Mouse (Mus musculus) spleen, embryonic (tissue): ENCODE data around the gene Fcrl5.

Source experiments
- CTCF ChIA-PET: fragments of 350-600 bp; sonication (Branson Sonifier 250); formaldehyde crosslinking; loops from one replicate; lab custom pipeline; 2022; lab: Charles Lee

Gene Fcrl5

DNA sequence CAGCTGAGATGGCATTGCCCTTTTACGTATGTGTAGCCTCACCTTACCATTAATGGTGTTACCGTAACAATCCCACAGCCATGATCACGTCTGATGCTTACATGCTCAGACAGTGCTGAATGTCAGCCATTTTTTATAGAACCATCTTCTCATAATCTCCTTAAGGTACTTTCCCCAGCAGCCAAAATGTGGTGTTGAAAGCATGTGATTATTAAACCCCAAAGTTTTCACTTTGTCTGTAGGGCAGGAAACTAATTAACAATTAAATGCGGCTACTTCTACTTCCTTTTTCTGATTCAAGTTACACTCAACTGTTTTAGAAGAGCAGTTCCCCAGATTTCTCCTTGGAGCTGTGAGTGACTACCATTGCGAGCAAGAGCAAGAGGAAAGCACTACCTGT is at the start of gene Fcrl5:
TSS of gene Fcrl5 (plus strand) at position 295 of the 400 bp plus-strand sequence.
- CTCF ChIA-PET, result no interaction called here

GRCm38 (mm10) chr3:87390935-87391334 is 44.6 kb upstream of the Fcrl5 start:
- CTCF ChIA-PET, result no interaction called here

GRCm38 (mm10) chr3:87398809-87399208 is 36.8 kb upstream of the Fcrl5 start:
- CTCF ChIA-PET, result no interaction called here

DNA sequence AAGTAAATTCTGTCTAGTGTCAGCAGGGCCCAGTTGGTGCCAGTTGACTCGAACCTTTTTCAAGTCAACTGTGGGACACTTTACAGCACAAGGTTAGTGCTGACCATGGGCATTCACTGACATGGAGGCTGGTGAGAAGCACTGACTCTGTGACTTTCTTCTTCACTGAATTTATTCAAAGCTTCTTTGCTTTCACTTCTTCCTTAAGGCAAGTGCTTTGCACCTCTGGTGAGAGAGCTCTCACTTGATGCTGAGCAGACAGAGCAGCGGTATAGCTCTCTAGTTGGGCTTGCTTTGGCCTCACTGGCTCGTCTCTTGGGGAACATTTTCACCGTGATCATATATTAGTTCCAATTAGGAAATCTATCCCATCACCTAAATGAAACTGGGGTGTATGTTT is 35.7 kb upstream of the Fcrl5 start:
- CTCF ChIA-PET, result interaction anchor here (0.7 to 1.3 kb wide), 2 partner anchors 18 to 21 kb away, joined by 3 read pairs; no protein-coding TSS in a partner anchor

DNA sequence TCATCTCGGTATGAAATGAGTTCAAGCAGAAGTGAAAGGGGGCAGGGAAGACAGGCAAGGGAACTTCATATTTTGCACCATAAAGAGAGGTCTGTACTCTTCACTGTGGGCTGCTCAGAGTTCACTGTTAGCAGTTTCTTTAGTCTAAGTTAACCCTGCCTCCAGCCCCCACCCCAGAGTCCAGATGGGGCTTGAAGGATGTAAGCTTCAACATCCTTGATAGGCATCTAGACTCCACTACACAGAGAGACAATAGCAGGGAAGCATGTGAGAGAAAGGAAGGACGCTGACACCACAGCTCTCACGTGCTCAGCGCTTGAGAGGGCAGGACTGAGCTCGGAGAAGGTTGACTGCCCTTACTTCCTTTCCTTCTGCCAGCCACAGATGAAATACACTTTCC is 34.3 kb upstream of the Fcrl5 start:
- CTCF ChIA-PET, result interaction anchor here (1.0 kb wide), 1 partner anchor 23 kb away, joined by 3 read pairs; no protein-coding TSS in a partner anchor

GRCm38 (mm10) chr3:87408171-87408570 is 27.4 kb upstream of the Fcrl5 start:
- CTCF ChIA-PET, result interaction anchor here (0.7 to 0.9 kb wide), 3 partner anchors 90 to 96 kb away, joined by 3 read pairs; no protein-coding TSS in a partner anchor

- CTCF ChIA-PET, result interaction anchor here (1.3 to 2.4 kb wide), 2 partner anchors 90 to 95 kb away, joined by 3 to 11 read pairs; no protein-coding TSS in a partner anchor
Measured at GRCm38 (mm10) chr3:87409196-87409935, 26.2 kb upstream of the Fcrl5 start.

DNA sequence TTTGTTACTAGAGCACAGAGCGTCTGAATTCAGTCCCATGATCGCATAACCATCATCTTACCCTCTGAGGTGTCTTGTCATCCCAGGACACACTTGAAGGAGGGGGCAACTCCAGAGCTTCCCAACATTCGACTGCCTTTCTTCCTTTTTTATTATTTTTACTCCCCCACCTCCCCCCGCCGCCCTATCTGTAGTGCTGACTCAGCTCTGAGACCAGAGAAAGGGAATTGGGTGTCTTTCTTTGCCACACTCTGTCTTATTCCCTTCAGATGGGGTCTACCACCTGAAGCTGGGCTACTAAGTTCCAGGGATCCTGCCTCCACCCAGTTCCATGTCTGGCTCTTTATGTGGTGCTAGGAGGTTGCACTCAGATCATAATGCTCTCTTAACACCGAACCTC is 25.0 kb upstream of the Fcrl5 start:
- CTCF ChIA-PET, result interaction anchor here (0.7 to 2.4 kb wide), 5 partner anchors 8 to 312 kb away, joined by 3 to 11 read pairs (median 4); no protein-coding TSS in a partner anchor

DNA sequence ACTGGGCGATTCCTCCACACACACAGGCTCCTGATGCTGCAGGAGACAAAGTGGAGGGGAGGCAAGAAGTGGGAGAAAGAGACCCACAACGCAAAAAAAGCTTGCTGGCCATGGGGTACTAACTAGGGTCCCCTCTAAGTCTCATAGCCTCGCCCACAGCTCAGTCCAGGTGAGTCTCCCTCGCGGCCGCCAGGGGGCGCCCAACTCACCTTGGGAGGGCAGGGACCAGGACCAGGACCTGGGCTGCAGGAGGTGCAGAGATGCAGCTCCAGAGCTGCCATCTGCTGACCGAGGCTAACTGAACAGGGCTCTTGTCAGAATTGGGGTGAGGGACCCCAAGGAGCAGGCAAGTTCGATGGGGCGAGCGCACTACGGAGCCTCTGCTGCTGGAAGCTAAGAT is 24.4 kb upstream of the Fcrl5 start:
- CTCF ChIA-PET, result interaction anchor here (0.6 to 2.4 kb wide), 7 partner anchors 9 to 448 kb away, joined by 3 to 11 read pairs (median 4); no protein-coding TSS in a partner anchor

DNA sequence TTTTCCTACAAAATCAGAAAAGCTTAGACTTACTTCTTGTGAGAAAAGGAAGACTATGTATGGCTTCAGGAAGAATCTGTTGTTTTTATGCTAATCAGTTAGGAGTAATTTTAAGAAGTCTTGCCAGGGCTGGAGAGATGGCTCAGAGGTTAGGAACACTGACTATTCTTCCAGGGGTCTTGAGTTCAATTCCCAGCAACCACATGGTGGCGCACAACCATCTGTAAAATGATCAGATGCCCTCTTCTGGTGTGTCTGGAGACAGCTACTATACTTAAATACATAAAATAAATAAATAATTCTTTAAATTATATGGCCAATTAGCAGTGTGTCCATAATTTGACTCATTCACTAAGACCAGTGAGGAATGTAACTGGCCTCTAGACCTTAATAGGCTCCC is 14.9 kb upstream of the Fcrl5 start:
- CTCF ChIA-PET, result interaction anchor here (0.6 kb wide), 1 partner anchor 78 kb away, joined by 4 read pairs; no protein-coding TSS in a partner anchor

DNA sequence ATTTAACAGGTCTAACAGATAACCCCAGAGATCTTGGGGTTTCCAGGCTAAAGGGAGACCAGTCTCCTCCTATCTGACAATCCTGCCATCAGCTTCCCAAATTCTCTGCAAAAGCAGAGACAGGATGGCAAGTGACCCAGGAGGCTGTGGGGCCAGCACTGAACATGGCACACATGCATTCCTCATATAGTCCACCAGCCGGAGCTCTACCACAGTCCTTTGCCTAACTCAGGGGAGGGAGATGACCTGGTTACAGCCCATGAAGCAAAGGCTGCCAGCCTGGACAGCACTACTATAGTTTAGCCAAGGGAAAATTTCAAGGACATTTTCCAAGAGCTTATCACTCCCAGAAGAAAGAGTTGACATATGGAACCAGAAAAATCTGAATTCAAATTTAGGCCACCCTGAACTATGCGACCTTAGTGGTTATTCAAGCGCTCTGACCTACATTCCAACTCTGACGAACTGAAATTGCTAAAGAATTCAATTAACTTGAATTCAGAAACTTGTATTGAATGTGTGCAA is 13.1 kb upstream of the Fcrl5 start:
- CTCF ChIA-PET, result interaction anchor here (0.6 kb wide), 1 partner anchor 334 kb away, joined by 5 read pairs; no protein-coding TSS in a partner anchor

DNA sequence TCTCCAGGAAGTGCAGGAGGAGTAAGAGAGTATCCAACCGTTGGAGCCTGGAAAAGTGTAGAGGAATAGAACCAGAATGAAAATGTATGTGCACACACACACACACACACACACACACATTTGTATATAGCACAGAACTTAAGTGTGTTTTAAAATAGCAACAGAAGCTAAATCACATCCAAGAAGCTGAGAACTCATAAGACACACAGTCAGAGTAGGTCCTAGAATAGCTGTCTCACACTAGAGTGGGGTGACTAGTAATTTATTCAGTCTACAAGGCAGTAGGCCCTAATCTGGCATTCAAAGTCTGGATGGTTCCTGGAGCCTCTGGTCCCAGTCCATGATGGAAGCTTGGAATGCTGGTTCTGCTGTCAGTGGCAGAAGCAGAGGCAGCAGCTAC is 5.0 kb downstream of the Fcrl5 start:
- CTCF ChIA-PET, result no interaction called here

- CTCF ChIA-PET, result no interaction called here
Measured at GRCm38 (mm10) chr3:87443968-87444367, 8.4 kb downstream of the Fcrl5 start.

DNA sequence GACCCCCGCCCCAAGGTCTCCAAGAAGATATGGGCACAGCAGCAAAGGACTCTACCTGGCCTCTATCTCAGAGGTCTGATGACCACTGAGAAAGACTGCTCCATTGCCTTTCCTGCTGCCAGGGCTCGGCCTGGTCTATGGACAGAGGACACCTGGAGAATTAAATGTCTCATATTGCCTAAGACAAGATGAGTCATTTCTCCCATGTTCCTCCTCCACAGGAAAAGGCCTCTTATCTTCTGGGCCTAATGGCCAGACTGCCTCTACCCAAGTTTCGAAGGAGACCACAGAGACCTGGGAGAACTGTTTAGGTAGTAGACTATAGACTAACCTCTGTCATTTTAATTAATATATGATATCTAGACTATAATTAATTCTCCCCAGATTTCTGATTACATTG is 29.9 kb downstream of the Fcrl5 start:
- CTCF ChIA-PET, result no interaction called here

GRCm38 (mm10) chr3:87467011-87467410 is 31.4 kb downstream of the Fcrl5 start:
- CTCF ChIA-PET, result no interaction called here

- CTCF ChIA-PET, result no interaction called here
Measured at GRCm38 (mm10) chr3:87467416-87467815, 31.8 kb downstream of the Fcrl5 start.

DNA sequence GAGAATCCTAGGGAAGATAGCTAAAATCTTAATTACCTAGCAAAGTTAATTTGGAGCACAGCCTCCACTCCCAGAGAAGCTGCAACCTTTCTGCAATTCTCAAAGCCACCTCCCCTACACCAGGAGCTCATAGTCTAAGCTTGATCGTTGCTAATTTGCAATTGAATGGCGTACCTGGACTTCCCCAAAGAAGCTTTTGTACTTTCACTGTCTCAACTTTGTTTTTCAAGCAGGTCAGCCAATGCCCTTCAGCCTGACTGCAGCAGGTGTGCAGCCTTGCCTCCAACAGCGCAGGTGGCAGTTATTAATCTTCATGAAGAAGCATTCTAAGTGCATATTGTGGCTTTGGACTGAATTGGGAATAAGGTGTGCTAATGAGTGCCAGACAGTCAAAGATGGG is 42.4 kb downstream of the Fcrl5 start:
- CTCF ChIA-PET, result interaction anchor here (0.5 kb wide), 1 partner anchor 26 kb away, joined by 3 read pairs; no protein-coding TSS in a partner anchor

DNA sequence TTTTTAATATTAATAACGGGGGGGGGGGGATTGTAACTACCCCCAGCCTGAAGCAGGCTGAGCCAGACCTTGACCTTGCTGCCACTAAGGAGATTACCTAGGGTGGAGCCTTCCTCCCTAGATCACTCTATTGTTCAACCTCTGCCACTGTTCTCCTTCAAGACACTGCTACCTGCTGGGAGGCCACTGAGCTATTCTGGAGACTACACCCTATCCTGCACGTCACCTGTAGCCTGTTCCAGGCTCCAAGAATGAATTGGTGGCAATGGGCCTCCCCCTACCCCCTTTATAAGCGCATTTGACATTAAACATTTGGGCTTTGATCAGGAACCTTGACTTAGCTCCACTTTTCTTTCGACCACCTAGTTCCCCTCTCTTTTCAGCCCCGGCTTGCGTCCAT is 43.0 kb downstream of the Fcrl5 start:
- CTCF ChIA-PET, result interaction anchor here (0.5 kb wide), 1 partner anchor 26 kb away, joined by 3 read pairs; no protein-coding TSS in a partner anchor

DNA sequence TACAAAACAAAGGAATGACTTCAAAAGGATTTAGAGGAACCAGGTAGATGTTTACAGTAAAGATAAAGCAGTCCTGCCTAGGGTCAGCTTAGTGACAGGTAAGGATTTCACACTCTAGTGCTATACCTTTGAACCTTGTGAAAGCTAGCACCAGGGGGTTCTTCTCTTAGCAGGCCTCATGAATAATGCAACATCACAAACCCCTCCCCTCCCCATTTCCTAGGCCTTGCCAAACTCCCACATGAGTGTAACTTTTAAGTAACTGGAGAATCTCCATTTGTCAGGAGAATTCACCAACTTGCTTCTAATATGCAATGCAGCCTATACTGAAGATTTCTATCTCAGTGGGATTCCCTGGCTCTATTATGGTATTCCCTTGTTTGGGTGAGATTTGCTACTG is 43.7 kb downstream of the Fcrl5 start:
- CTCF ChIA-PET, result interaction anchor here (0.6 kb wide), 1 partner anchor 75 kb away, joined by 3 read pairs; no protein-coding TSS in a partner anchor

DNA sequence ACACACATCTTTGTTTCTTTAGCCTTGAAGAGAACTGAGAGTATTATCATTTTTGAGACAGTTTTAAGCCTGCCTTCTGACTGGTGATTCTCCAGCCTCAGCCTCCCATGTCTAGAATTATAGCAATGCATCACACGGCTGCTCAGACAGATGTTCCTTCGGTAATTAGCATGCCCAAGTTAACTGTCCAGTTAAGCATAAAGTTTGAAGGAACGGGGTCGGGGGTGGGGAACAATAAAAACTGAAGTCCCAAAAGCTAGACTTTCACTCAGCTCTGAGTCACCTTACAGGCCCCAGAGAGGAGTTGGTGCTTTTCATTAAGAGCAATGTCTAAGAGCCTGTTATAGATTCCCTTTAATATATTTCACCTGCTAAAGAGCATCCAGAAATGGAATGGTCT is 51.8 kb downstream of the Fcrl5 start:
- CTCF ChIA-PET, result no interaction called here

DNA sequence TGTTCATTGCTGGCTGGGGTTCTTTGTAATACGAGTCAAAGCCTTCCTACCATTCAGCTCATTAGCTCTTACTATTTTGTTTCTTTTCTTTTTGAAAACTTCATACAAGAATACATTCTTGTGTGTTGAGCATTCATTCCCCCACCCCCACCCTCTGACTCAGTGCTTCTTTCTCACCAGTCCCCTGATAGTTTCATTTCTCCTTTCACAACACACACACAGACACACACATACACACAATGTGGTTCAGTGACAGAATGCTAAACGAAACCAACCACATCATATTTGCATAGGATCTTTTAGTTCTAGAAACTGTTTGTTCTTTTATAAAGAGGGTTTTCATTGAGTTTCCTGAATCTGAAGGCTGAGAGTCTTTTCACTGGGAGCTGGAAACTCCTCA is 52.3 kb downstream of the Fcrl5 start:
- CTCF ChIA-PET, result no interaction called here

- CTCF ChIA-PET, result interaction anchor here (1.0 kb wide), 1 partner anchor 90 kb away, joined by 3 read pairs; no protein-coding TSS in a partner anchor
Measured at GRCm38 (mm10) chr3:87498266-87498665, 62.7 kb downstream of the Fcrl5 start.
